Mouse (Mus musculus) liver (tissue): Measurements from ENCODE around the gene Wfdc15b.

Source experiments
- DNase-seq: peaks from one replicate; pipeline ENCODE4 v3.0.0-alpha.2; 2020; ENCODE audit warnings: mixed read lengths

The Wfdc15b gene

GRCm38 (mm10) chr2:164177831-164178230 is 43.6 kb downstream of the Wfdc15b start:
- DNase-seq = no peak

GRCm38 (mm10) chr2:164175850-164176249 is 45.6 kb downstream of the Wfdc15b start:
- DNase-seq = no peak

GRCm38 (mm10) chr2:164174649-164175395 is 46.6 kb downstream of the Wfdc15b start:
- no peak for DNase-seq

- no peak for DNase-seq
Observed at GRCm38 (mm10) chr2:164173394-164173793, 48.1 kb downstream of the Wfdc15b start.

GRCm38 (mm10) chr2:164170902-164171301 is 50.6 kb downstream of the Wfdc15b start, which contains the start of gene Kcns1:
Kcns1 (minus strand) TSS chr2:164171113.
- DNase-seq = no peak

GRCm38 (mm10) chr2:164170326-164170725 is 51.1 kb downstream of the Wfdc15b start:
- DNase-seq = no peak

GRCm38 (mm10) chr2:164168571-164168946 is 52.9 kb downstream of the Wfdc15b start:
- no peak for DNase-seq

GRCm38 (mm10) chr2:164167752-164168570 is 53.5 kb downstream of the Wfdc15b start:
- DNase-seq = no peak

- no peak for DNase-seq
Observed at GRCm38 (mm10) chr2:164164941-164165340, 56.5 kb downstream of the Wfdc15b start.
